Mouse (Mus musculus): ENCODE measurements around the gene Cyp3a41a. TPM values are rescaled to one million over a fixed set of nuclear protein-coding genes. Genes with fewer than 3 reads are reported as not detected.

Gene Cyp3a41a
- polyA plus RNA-seq (2012; rRNA removed; ENCODE audit: low replicate concordance), result not detected in 2 replicates

GRCm38 (mm10) chr5:145720036-145720435 is at the start of gene Cyp3a41a:
Cyp3a41a (minus strand) TSS chr5:145720136.

Other genes starting within 250 kb of the Cyp3a41a start
- gene Cyp3a41b, start 135.4 kb downstream of the Cyp3a41a start, polyA plus RNA-seq (2012; rRNA removed; ENCODE audit: low replicate concordance), result not detected in 2 replicates
- 0.05 TPM in 1 of 2 replicates, not detected in the other for gene Cyp3a44, start 85.7 kb upstream of the Cyp3a41a start, polyA plus RNA-seq (2012; rRNA removed; ENCODE audit: low replicate concordance)
- gene Cyp3a11, start 159.8 kb upstream of the Cyp3a41a start, polyA plus RNA-seq (2012; rRNA removed; ENCODE audit: low replicate concordance), result 0.27 TPM in 1 of 2 replicates, not detected in the other